Mouse (Mus musculus) cerebellum, adult 2 months (tissue): ENCODE measurements at regions not wholly inside any gene's neighbourhood (a gene's known extent, or its start where the extent isn't known, plus 50 kb on each side); places are given as distances from the start of the nearest gene placed in this dataset.

Experiments
- CTCF ChIP-seq: fragments of 200-500 bp; IDR thresholded peaks from 2 replicates; pipeline ENCODE4 v1.5.1; 2011; ENCODE audit warnings: low read depth, mild to moderate bottlenecking, control low read depth, low read length, moderate library complexity, borderline replicate concordance; ENCODE audit not compliant: insufficient read depth
- POLR2A ChIP-seq: fragments of 200-500 bp; IDR thresholded peaks from 2 replicates; pipeline ENCODE4 v1.6.1; 2011; ENCODE audit warnings: low read length, control low read depth, borderline replicate concordance; ENCODE audit not compliant: insufficient read depth

- TF ChIP-seq CTCF (no peak), POLR2A (no peak)
Measured at GRCm38 (mm10) chr2:133883682-133884081, 331.7 kb downstream of the Bmp2 start.
